Mouse (Mus musculus): ENCODE measurements around the gene Map2k1. TPM values are rescaled to one million over a fixed set of nuclear protein-coding genes. Genes with fewer than 3 reads are reported as not detected.
"Not testable (repeated sequence)": the region's sequence is repeated elsewhere in the genome, so short reads cannot be mapped to it uniquely, and the experiment has no call there.

The Map2k1 gene
- polyA plus RNA-seq, 1 experiment from 2014 or later: 72.3 TPM

- no peak; the same call in 1 of the 2 replicates for ATAC-seq (ENCODE audit: low FRiP score, low TSS enrichment)
- 2% methylated on average over 18 of the region's 18 CpGs for WGBS
- H3K4me1 ChIP-seq (ENCODE audit: control insufficient read depth, insufficient read depth, low read length): 0 out of 2 replicates have a peak, but pooled peaks cover 7% of the 10 kb centered on the region
- H3K4me3 ChIP-seq (ENCODE audit: low read length): peak overlapping the region; percentile 69
- H3K4me2 ChIP-seq (replicated peaks; ENCODE audit: low read depth, low read length): peak overlapping the region; percentile 69
- H3K9me3 ChIP-seq (ENCODE audit: control insufficient read depth, low read length): no peaks in the 10 kb centered on the region
- peak overlapping the region; percentile 86 for H3K27ac ChIP-seq (ENCODE audit: low read depth, low read length)
- peak overlapping the region; percentile 80 for H3K9ac ChIP-seq (ENCODE audit: low read depth, low read length)
- H3K27me3 ChIP-seq (ENCODE audit: control insufficient read depth, insufficient read depth, low read length): no peaks in the 10 kb centered on the region
- peaks cover 30% of the 10 kb centered on the region for H3K36me3 ChIP-seq (ENCODE audit: control insufficient read depth, insufficient read depth, low read length)
Measured at GRCm38 (mm10) chr9:64172145-64172815, 81.2 kb downstream of the Map2k1 start.

DNA sequence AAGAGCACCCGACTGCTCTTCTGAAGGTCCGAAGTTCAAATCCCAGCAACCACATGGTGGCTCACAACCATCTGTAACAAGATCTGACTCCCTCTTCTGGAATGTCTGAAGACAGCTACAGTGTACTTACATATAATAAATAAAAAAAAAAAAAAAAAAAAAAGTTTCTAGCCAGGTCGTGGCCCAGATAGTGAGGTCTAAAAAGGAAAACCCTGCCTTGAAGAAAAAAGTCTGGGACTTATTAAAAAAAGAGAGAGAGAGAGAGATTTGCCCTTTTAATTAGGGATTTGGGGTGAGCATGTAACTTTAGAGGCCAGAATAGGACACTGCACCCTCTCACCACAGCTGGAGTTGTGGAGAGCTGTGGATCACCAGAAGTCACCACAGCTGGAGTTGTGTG lies 83.5 kb downstream of the Map2k1 start:
- not testable (repeated sequence) for H3K27me3 ChIP-seq (ENCODE audit: control insufficient read depth, insufficient read depth, low read length); H3K27ac ChIP-seq (ENCODE audit: low read depth, low read length); H3K9ac ChIP-seq (ENCODE audit: low read depth, low read length); H3K4me1 ChIP-seq (ENCODE audit: control insufficient read depth, insufficient read depth, low read length); ATAC-seq (ENCODE audit: low FRiP score, low TSS enrichment); H3K4me2 ChIP-seq (replicated peaks; ENCODE audit: low read depth, low read length); H3K9me3 ChIP-seq (ENCODE audit: control insufficient read depth, low read length); H3K4me3 ChIP-seq (ENCODE audit: low read length)
- 93% methylated on average over 3 of the region's 3 CpGs for WGBS
- H3K36me3 ChIP-seq (ENCODE audit: control insufficient read depth, insufficient read depth, low read length): peaks cover 24% of the 10 kb centered on the region

DNA sequence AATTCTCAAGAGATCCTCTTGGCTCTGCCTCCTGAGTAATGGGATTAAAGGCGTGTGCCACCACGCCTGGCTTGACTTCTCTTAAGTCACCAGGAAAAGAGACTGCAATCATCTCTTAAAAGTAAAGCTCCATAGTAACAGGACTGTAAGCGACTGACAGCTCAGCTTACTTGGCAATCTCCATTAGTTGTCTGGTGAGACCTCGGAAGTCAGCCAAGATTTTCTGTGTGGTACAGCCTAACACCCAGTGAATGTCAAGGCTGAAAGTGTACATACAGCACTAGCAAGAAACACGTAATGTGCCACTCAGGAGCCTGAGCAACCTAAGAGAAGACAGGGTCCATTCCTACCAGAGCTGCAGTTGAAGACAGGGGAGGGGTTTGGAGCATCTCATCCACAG lies 93.0 kb downstream of the Map2k1 start:
- Histone ChIP-seq H3K27me3 (ENCODE audit: control insufficient read depth, insufficient read depth, low read length) (no peaks in the 10 kb centered on the region), H3K27ac (ENCODE audit: low read depth, low read length) (no peak overlapping the region), H3K4me1 (ENCODE audit: control insufficient read depth, insufficient read depth, low read length) (no peaks in the 10 kb centered on the region), H3K9ac (ENCODE audit: low read depth, low read length) (no peak overlapping the region), H3K36me3 (ENCODE audit: control insufficient read depth, insufficient read depth, low read length) (peaks cover 85% of the 10 kb centered on the region), H3K9me3 (ENCODE audit: control insufficient read depth, low read length) (no peaks in the 10 kb centered on the region), H3K4me3 (ENCODE audit: low read length) (no peak overlapping the region), H3K4me2 (replicated peaks; ENCODE audit: low read depth, low read length) (no peak overlapping the region)
- ATAC-seq (ENCODE audit: low FRiP score, low TSS enrichment): no peak
- WGBS: 96% methylated on average over 5 of the region's 5 CpGs

DNA sequence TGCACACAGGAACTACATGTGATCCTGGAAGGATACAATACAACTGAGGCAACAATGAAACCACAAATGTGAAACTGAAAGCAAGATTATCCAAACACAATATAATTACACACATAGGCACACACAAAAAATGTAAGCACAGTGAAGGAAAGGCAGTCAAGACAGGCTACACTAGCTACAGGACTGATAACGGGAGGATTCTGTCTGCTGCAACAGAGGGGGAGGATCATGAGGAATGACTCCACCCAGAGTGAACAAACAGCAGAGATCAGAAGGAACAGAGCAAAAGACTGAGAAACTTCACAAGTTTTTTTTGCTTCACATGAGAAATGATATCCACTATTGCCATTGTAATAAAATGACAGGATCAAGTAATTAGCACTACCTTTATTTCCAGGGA lies 96.8 kb downstream of the Map2k1 start:
- Histone ChIP-seq H3K4me1 (ENCODE audit: control insufficient read depth, insufficient read depth, low read length) (no peaks in the 10 kb centered on the region), H3K36me3 (ENCODE audit: control insufficient read depth, insufficient read depth, low read length) (peaks cover 71% of the 10 kb centered on the region), H3K9me3 (ENCODE audit: control insufficient read depth, low read length) (no peaks in the 10 kb centered on the region), H3K9ac (ENCODE audit: low read depth, low read length) (no peak overlapping the region), H3K4me3 (ENCODE audit: low read length) (no peak overlapping the region), H3K27ac (ENCODE audit: low read depth, low read length) (no peak overlapping the region), H3K4me2 (replicated peaks; ENCODE audit: low read depth, low read length) (no peak overlapping the region), H3K27me3 (ENCODE audit: control insufficient read depth, insufficient read depth, low read length) (no peaks in the 10 kb centered on the region)
- ATAC-seq (ENCODE audit: low FRiP score, low TSS enrichment): no peak
- WGBS: 79% methylated on average over 1 of the region's 1 CpGs

DNA sequence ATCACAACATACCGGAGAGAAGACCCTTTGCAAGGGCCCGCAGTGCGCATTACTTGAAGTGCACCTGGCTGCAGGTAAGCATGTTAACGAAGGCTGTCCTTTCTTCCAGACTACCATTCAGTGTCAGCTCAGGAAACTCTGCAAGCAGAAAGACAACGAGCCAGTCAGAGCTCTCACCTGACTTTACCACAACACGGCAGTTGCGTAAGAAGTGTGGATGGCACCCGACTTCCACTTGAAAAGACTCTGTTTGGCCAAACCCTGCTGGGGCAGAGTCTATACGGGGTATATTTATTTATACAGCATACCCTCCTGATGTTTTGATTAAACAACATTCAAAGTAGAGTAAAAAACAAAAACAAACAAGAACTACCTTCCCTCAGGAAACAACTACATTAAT lies 113.6 kb downstream of the Map2k1 start:
- ATAC-seq (ENCODE audit: low FRiP score, low TSS enrichment): no peak
- 94% methylated on average over 9 of the region's 9 CpGs for WGBS

DNA sequence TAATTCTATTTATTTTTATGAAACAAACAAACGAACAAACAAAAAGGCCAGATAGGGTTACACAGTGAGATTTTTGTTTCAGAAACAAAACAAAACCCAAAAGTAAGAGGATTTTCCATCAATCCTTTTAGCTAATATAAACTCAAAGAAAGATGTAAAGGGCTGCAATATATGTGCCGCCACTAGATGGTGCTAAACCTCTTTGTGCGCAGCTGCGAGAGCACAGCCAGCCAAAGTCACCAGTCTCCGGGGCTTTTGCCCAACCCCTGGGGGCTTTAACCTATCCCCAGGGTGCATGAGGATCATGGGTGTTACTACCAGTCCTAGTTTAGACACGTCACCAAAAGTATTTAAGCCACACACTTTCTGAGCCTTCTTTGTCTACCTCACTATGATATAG lies 114.5 kb downstream of the Map2k1 start:
- not testable (repeated sequence) for H3K4me1 ChIP-seq (ENCODE audit: control insufficient read depth, insufficient read depth, low read length); ATAC-seq (ENCODE audit: low FRiP score, low TSS enrichment); H3K4me2 ChIP-seq (replicated peaks; ENCODE audit: low read depth, low read length); H3K27ac ChIP-seq (ENCODE audit: low read depth, low read length); H3K9ac ChIP-seq (ENCODE audit: low read depth, low read length); H3K4me3 ChIP-seq (ENCODE audit: low read length); H3K27me3 ChIP-seq (ENCODE audit: control insufficient read depth, insufficient read depth, low read length); H3K9me3 ChIP-seq (ENCODE audit: control insufficient read depth, low read length)
- peaks cover 25% of the 10 kb centered on the region for H3K36me3 ChIP-seq (ENCODE audit: control insufficient read depth, insufficient read depth, low read length)
- 8% methylated on average over 6 of the region's 6 CpGs for WGBS

More for the DNA sequence above, 113.6 kb downstream of the Map2k1 start:
- Histone ChIP-seq H3K4me3 (ENCODE audit: low read length) (no peak overlapping the region), H3K27ac (ENCODE audit: low read depth, low read length) (no peak overlapping the region), H3K9me3 (ENCODE audit: control insufficient read depth, low read length) (no peaks in the 10 kb centered on the region), H3K4me1 (ENCODE audit: control insufficient read depth, insufficient read depth, low read length) (no peaks in the 10 kb centered on the region), H3K4me2 (replicated peaks; ENCODE audit: low read depth, low read length) (no peak overlapping the region), H3K27me3 (ENCODE audit: control insufficient read depth, insufficient read depth, low read length) (no peaks in the 10 kb centered on the region), H3K9ac (ENCODE audit: low read depth, low read length) (no peak overlapping the region), H3K36me3 (ENCODE audit: control insufficient read depth, insufficient read depth, low read length) (peaks cover 30% of the 10 kb centered on the region)

Small RNA genes lying within 50 kb of the gene (microRNA-seq; reads per million reads assigned to microRNA genes)
- not detected for gene Gm24106

Other genes with a start within 250 kb of the Map2k1 start
- gene Smad6, start 231.6 kb downstream of the Map2k1 start, polyA plus RNA-seq (2014; fragmentation: Nextera tagmentation; extraction: Ambion mirVana): 12.2 and 14.3 TPM in 2 replicates
- 0.16 and 0.19 TPM in 2 replicates for gene Lctl, start 136.5 kb downstream of the Map2k1 start, polyA plus RNA-seq (2014; fragmentation: Nextera tagmentation; extraction: Ambion mirVana)
- gene Zwilch, start 80.5 kb downstream of the Map2k1 start, polyA plus RNA-seq (2014; fragmentation: Nextera tagmentation; extraction: Ambion mirVana): 17.3 and 34.4 TPM in 2 replicates
- gene Rpl4, start 80.3 kb downstream of the Map2k1 start, polyA plus RNA-seq (2014; fragmentation: Nextera tagmentation; extraction: Ambion mirVana): 1,389 and 1,446 TPM in 2 replicates
- gene Snapc5, start 74.4 kb downstream of the Map2k1 start, polyA plus RNA-seq (2014; fragmentation: Nextera tagmentation; extraction: Ambion mirVana): 25.7 and 37.9 TPM in 2 replicates
- 2.9 and 3.3 TPM in 2 replicates for gene Uchl4, start 18.4 kb downstream of the Map2k1 start, polyA plus RNA-seq (2014; fragmentation: Nextera tagmentation; extraction: Ambion mirVana)
- 279 and 325 TPM in 2 replicates for gene Tipin, start 27.9 kb upstream of the Map2k1 start, polyA plus RNA-seq (2014; fragmentation: Nextera tagmentation; extraction: Ambion mirVana)
- 11.9 and 24.6 TPM in 2 replicates for gene Dis3l, start 87.7 kb upstream of the Map2k1 start, polyA plus RNA-seq (2014; fragmentation: Nextera tagmentation; extraction: Ambion mirVana)
- 3.3 and 3.7 TPM in 2 replicates for gene Megf11, start 132.0 kb upstream of the Map2k1 start, polyA plus RNA-seq (2014; fragmentation: Nextera tagmentation; extraction: Ambion mirVana)

Measured in kidney, embryonic 14.5 days (tissue).